Mouse (Mus musculus) adrenal gland, adult (tissue): Measurements from ENCODE around the gene Mfap1a.
A peak's percentile ranks its signal among the peaks of the same experiment; 100 is the strongest.
"Not testable (repeated sequence)": the region's sequence is repeated elsewhere in the genome, so short reads cannot be mapped to it uniquely, and the experiment has no call there.

Experiments
- DNase-seq, 2 experiments: peaks; one replicate each; pipeline ENCODE4 v3.0.0; 2022 to 2023; ENCODE audit warnings: low spot score in 1 of 2; ENCODE audit not compliant: inconsistent age in 2 of 2

Mfap1a gene

DNA sequence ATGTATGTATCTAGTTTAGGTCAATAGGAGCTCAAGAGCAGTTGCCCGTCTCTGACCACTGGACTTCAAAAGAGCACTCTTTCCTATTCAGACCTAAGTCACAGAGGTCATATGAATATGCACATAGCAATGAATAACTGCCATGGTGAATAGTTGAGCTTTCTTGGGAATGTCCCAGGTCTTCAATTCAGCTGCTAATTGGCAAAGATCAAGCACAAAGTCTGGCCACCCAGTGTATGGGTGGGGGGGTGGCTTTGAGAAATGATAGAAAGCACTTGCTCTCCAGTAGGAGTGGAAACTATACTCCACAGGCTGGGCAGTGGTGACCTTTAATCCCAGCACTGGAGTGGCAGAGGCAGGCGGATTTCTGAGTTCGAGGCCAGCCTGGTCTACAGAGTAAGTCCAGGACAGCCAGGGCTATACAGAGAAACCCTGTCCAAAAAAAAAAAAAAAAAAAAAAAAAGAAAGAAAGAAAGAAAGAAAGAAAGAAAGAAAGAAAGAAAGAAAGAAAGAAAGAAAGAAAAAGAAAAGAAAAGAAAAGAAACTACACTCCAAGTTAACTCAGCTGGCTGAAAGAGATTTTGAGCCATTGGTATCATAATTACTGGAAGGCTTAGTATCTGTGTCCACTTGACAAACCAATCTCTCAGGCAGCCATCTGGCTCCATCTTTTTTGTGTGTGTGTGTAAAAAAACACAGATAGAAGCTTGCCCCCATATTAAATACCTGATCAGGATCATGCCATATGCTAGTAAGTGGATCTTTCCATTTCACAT is 28.8 kb downstream of the Mfap1a start:
- DNase-seq: no peak

- DNase-seq: not testable (repeated sequence)
Observed at GRCm38 (mm10) chr2:121475306-121475705, 31.2 kb downstream of the Mfap1a start.

- DNase-seq: no peak
Observed at GRCm38 (mm10) chr2:121474180-121474535, 32.3 kb downstream of the Mfap1a start.

GRCm38 (mm10) chr2:121473301-121474179 is 32.9 kb downstream of the Mfap1a start, which contains the start of gene Mfap1b:
Gene Mfap1b, minus strand, starts transcription at chr2:121474067.
- peak; percentile 85 to 94 for DNase-seq

DNA sequence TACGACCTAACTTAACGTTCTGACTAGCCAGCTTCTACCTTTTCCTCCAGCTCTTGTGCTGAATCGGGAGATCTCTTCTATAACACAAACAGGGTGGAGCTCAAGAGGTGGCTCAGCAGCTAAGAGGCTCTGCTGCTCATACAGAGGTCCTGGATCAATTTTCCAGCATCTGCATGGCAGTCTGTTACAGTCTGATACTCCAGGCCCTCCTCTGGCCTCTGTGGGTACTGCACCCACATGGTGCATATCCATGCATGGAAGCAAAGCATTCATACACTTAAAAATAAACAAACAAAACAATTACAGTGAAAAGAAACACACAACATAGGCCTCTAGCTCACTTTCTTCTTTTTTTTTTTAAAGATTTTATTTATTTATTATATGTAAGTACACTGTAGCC is 33.7 kb downstream of the Mfap1a start:
- not testable (repeated sequence) for DNase-seq

- DNase-seq: not testable (repeated sequence)
Observed at GRCm38 (mm10) chr2:121468982-121469381, 37.5 kb downstream of the Mfap1a start.

DNA sequence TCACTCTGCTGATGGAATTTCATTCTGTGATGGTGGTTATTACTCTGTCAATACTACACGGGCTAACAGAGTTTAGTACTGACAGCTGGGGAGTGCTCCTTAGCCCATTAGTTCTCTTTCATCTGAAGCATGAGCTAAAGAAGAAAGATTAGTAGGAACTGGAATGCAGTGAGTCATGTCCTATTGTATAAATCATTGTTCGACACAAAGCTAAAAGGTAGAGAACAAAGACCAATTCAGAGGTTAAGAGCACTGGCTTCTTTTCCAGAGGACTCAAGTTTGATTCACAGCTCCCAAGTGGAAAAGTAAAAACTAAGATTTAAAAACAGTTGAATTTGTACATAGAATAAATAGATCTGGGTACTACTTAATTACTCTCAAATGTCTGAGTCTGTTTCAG is 46.4 kb downstream of the Mfap1a start:
- peak in 1 of 2 experiments; percentile 43 for DNase-seq

- DNase-seq: peak; percentile 87 to 95
Observed at GRCm38 (mm10) chr2:121456692-121457642, 49.5 kb downstream of the Mfap1a start, which contains the start of gene Serinc4. Gene Serinc4, minus strand, starts transcription at chr2:121456781.

DNA sequence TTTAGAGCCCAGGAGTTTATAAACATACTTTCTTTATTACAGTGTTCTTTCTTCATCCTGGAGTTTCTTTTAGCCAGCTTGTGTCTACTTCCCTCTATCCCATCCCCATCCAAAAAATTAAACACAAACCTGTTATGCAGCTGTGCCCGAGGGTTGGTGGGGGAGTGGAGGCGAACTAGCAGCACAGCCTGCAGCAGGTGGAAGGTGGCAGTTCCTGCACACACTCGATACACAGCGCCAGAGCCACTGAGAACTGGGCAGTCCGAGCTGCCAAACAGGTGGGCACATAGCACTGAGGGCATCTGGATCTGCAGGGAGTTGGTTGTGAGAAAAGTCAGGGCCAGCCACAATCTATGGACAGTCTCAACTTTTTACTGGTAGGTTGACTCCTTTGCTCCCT is 50.9 kb downstream of the Mfap1a start:
- no peak for DNase-seq

DNA sequence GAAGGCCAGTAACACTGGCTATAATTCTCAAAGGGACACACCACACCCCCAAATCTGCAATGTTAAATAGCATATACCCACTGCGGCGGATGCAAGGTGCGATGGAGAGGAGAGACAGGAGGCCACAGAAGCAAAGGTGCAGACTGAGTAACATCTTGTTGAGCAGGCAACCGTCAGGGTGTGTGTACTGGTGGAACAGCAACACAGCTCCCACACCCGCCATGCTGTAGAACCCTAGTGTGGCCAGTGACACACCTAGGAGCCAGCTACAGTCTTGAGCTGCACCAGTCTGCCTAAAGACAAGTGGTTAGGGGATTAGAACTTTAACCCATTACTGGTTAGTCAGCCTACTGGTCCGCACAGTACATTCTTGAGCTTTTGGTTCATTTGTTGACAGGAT is 52.5 kb downstream of the Mfap1a start:
- no peak for DNase-seq

GRCm38 (mm10) chr2:121452990-121453389 is 53.5 kb downstream of the Mfap1a start, which contains the start of gene Hypk:
Gene Hypk, plus strand, starts transcription at chr2:121453290.
- no peak for DNase-seq

DNA sequence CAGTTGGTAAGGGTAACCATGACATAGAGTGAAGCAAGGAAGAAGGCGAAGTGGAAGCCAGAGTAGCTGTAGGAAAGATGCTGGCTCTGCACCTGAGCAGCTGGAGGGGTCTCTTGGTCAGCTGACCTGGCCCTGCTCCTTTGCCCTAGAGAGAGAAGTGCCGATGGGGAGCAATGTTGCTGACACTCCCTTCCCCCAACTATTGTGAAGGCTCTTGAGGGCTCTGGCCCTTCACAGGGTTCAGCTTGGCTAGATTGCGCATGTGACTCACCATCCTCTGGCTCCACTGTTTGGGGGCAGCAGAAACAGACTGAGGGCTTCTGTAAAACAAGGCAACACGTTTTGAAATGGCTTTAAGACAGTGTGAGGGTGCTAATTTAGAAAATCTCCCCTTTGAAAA is 54.1 kb downstream of the Mfap1a start:
- no peak for DNase-seq

GRCm38 (mm10) chr2:121450093-121450492 is 56.4 kb downstream of the Mfap1a start:
- no peak for DNase-seq

- DNase-seq: no peak
Observed at GRCm38 (mm10) chr2:121449545-121450011, 56.9 kb downstream of the Mfap1a start.

- DNase-seq: peak; percentile 100
Observed at GRCm38 (mm10) chr2:121448739-121449535, 57.5 kb downstream of the Mfap1a start, which contains the start of gene Serf2. Gene Serf2, plus strand, starts transcription at chr2:121449195.

DNA sequence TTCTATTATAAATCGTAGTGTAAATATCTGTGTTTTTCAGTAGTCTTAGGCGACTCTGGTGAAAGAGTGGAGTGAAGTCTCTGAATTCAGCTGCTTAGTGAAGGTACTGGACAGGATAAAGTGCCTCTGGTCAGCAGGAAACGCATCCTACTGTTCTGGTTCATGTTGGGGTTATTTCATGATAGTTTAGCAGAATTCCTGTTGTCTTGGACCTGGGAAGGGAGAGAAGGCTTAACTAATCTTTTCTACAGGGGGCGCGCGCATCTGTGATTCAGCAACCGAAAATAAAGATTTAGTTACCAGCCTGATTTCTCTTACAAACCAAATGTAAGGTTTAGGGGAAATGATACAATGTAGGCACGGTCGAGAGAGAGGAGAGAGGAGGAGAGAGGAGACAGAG is 58.3 kb downstream of the Mfap1a start:
- peak; percentile 54 to 84 for DNase-seq

DNA sequence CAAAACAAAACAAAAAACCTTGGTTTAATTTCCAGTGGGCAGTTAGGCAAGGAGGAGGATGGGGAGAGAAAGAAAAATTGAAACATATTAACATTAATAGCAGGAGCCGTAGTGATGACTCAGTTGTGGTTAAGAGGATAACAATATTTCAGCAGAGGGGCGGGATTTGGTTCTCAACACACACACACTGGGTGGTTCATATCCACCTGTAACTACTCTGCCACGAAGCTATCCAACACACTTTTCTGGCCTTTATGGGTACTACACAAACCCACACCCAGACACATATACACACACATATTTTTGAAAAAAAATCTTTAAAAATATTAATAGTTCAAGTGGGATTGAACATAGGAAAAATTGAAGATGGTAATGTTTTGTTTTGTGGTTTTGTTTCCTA is 59.5 kb downstream of the Mfap1a start:
- DNase-seq: peak in 1 of 2 experiments; percentile 48

- DNase-seq: peak; percentile 30 to 67
Observed at GRCm38 (mm10) chr2:121446506-121446905, 60.0 kb downstream of the Mfap1a start.

DNA sequence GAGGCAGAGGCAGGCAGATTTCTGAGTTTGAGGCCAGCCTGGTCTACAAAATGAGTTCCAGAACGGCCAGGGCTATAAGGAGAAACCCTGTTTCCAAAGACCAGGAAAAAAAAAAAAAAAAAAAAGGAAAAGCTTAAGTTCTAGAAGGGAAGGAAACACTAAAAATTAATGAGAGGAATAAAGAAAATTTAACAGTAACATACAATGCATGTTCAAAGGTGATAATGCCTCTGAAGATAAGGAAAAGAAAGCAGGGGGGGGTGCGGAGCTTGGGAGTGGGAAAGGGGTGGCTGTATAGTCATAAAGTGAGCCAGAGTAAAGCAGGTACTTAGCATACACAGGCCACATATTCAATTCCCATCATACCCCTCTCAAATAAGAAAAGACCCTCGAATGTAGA is 61.3 kb downstream of the Mfap1a start:
- DNase-seq: no peak

DNA sequence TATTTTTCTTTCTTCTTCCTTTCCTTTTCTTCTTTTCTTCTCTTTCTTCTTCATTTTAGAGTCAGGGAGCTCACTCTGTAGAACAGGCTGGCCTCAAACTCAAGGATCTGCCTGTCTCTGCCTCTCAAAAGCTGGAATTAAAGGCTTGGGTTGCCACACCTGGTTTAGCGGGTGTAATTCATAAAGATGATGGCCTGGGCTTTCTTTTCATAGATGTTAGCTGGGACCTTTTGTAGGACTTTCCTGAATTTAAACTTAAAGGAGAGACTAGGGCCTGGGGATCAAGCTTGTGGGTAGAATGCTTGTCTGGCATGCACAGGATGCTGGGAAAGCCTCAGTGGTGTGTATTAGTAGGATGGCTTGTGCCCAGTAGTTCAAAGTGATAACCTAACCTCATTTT is 62.3 kb downstream of the Mfap1a start, which contains the start of gene Ell3:
TSS of gene Ell3 (minus strand) at position 101 of the 400 bp plus-strand sequence.
- DNase-seq: no peak
